Mouse (Mus musculus) liver, postnatal 0 days (tissue): Measurements from ENCODE around the gene Mttp. TPM values are rescaled to one million over a fixed set of nuclear protein-coding genes. Genes with fewer than 3 reads are reported as not detected.

Experiments
- ATAC-seq: fragments of 200-750 bp; cut with Nextera tagmentation; 2 replicates; pipeline ENCODE4 v1.8.0; 2017; ENCODE audit warnings: mild to moderate bottlenecking, moderate library complexity
- DNase-seq: peaks from one replicate; pipeline ENCODE4 v3.0.0-alpha.2; 2016
- H3K27ac ChIP-seq: fragments of 300-500 bp; sonication (generic); 2 replicates; pipeline ENCODE4 v1.5.1; 2014; ENCODE audit warnings: antibody characterized with exemption, moderate library complexity, mild to moderate bottlenecking, low read depth
- H3K27me3 ChIP-seq: fragments of 300-500 bp; sonication (generic); 2 replicates; pipeline ENCODE4 v1.6.1; 2014; ENCODE audit warnings: low read length, control low read depth, mixed read lengths; ENCODE audit not compliant: insufficient read depth
- H3K36me3 ChIP-seq: fragments of 300-500 bp; sonication (generic); replicated peaks from 2 replicates; pipeline ENCODE4 v1.6.1; 2014; ENCODE audit warnings: mild to moderate bottlenecking, control low read depth, low read length, moderate library complexity, mixed read lengths; ENCODE audit not compliant: insufficient read depth
- H3K4me1 ChIP-seq: fragments of 300-500 bp; sonication (generic); 2 replicates; pipeline ENCODE4 v1.6.1; 2014; ENCODE audit warnings: antibody characterized with exemption, mild to moderate bottlenecking, control low read depth; ENCODE audit not compliant: insufficient read depth
- H3K4me2 ChIP-seq: fragments of 300-500 bp; sonication (generic); 2 replicates; pipeline ENCODE4 v1.6.1; 2014; ENCODE audit warnings: low read depth, mild to moderate bottlenecking, low read length, moderate library complexity, mixed read lengths
- H3K4me3 ChIP-seq: fragments of 300-500 bp; sonication (generic); 2 replicates; pipeline ENCODE4 v1.5.1; 2014; ENCODE audit warnings: low read depth, low read length
- H3K9ac ChIP-seq: fragments of 300-500 bp; sonication (generic); replicated peaks from 2 replicates; pipeline ENCODE4 v1.6.1; 2014; ENCODE audit warnings: mild to moderate bottlenecking, moderate library complexity
- H3K9me3 ChIP-seq: fragments of 300-500 bp; sonication (generic); 2 replicates; pipeline ENCODE4 v1.6.1; 2016; ENCODE audit warnings: mild to moderate bottlenecking, control low read depth, low read length, mixed read lengths
- CTCF ChIP-seq: sonication (generic); IDR thresholded peaks from 2 replicates; pipeline ENCODE4 v1.5.1; 2016; ENCODE audit warnings: antibody characterized with exemption, low read depth
- EP300 ChIP-seq: IDR thresholded peaks from 2 replicates; pipeline ENCODE4 v1.6.1; 2016; ENCODE audit warnings: antibody characterized with exemption, low read depth, mild to moderate bottlenecking
- WGBS: fragments of 180-500 bp; shearing (Covaris S2); extraction: QIAGEN DNeasy Blood & Tissue Kit; methylation state at CpG from one replicate; pipeline ENCODE4 v1.1.7; 2014; ENCODE audit not compliant: insufficient replicate concordance; 5-methylcytosine and 5-hydroxymethylcytosine counted together
- polyA plus RNA-seq: library from polyadenylated mRNA; unstranded; fragments of >200 nt; fragmentation: Nextera tagmentation; extraction: Ambion mirVana; gene quantifications from 2 replicates; pipeline ENCODE4 v1.2.1, GENCODE M21; 2015

The Mttp gene
- polyA plus RNA-seq, 1 experiment from 2014 or later = 86.4 TPM

DNA sequence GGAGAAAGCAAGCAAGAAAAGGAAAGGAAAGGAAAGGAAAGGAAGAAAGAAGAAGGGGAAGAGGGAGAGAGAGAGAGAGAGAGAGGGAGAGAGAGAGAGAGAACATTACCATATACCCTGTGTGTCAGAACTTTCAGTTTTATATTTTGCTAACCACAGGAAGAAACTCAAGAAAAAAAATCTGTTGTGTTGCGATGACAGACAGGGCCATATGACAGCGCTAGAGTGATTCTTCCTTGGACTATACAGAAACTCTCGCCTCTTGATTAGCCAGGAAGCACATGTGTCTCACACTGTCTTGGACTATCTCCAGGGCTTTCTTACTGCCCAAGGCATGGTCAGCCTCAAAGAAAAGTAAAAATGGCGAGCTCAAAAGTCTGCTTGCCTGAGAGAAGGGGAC is 82.1 kb downstream of the Mttp start:
- 73% methylated on average over 4 of the region's 4 CpGs for WGBS
- DNase-seq (no peak), ATAC-seq (no peak)
- H3K4me1 ChIP-seq = no peaks in the 10 kb centered on the region
- no peaks in the 10 kb centered on the region for H3K9me3 ChIP-seq
- no peaks in the 10 kb centered on the region for H3K27me3 ChIP-seq
- no peaks in the 10 kb centered on the region for H3K36me3 ChIP-seq
- no peak for TF ChIP-seq EP300
- TF ChIP-seq CTCF = no peak
- H3K4me2 ChIP-seq = no peak overlapping the region
- no peak overlapping the region for H3K27ac ChIP-seq
- H3K9ac ChIP-seq = no peak overlapping the region
- no peak overlapping the region for H3K4me3 ChIP-seq

DNA sequence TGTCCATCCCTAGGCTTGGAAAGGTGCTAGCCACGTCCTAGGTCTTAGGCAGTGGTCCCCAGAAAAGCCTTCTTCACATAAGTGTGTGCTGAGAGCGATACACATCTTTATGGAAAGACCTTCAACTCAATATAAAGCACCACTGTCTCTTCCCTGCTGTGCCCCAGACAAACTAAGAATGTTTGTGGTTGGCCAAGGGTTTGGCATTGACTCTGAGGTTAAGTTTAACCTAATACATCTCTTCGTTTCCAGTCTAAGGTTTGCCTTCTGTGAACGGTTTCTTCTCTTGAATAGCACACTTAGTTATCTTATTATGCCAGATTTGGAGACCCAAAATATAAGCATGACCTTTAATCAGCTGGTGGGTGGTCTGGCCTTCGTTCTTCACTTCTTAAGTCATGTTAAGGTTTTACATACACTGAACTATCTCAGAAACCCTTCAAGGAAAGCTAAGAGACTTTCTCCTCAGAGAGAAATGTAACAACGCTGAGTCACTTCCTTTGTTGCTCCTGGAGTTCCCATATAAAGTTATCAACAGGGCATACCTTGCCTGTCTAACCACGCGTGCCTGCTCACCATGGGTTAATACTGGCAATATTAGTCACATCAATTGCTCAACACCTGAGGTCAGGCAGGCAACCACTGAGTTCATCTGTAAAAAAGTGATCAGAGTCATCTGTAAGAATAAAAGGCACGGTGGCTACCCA is 83.4 kb downstream of the Mttp start:
- no peaks in the 10 kb centered on the region for H3K36me3 ChIP-seq
- H3K9ac ChIP-seq = no peak overlapping the region
- WGBS = 49% methylated on average over 9 of the region's 9 CpGs
- H3K4me2 ChIP-seq = no peak overlapping the region
- DNase-seq (no peak), ATAC-seq (no peak)
- no peaks in the 10 kb centered on the region for H3K9me3 ChIP-seq
- no peaks in the 10 kb centered on the region for H3K4me1 ChIP-seq
- no peaks in the 10 kb centered on the region for H3K27me3 ChIP-seq
- TF ChIP-seq CTCF = no peak
- TF ChIP-seq EP300 = no peak
- H3K4me3 ChIP-seq = no peak overlapping the region
- no peak overlapping the region for H3K27ac ChIP-seq

DNA sequence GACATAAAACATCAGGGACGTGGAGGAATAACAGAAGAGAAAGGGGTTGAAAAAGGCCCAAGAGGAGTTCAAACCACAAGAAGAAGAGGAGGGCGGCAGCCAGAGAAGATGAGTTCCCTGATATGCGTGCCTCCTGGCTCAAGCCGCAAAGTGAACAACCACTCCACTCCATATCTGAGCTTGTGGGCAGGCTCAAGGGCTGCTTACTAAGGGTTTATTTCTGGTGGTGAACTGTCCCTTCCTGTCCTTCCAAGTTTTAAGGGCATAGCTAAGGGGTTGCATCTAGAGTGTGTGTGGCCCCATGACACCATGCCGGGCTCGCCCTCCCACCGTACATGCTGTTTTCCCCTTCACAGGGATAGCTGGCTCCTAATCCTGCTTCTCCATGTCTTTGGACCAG is 84.3 kb downstream of the Mttp start:
- Histone ChIP-seq H3K9ac (no peak overlapping the region), H3K4me1 (no peaks in the 10 kb centered on the region)
- no peak for TF ChIP-seq CTCF
- no peak for TF ChIP-seq EP300

DNA sequence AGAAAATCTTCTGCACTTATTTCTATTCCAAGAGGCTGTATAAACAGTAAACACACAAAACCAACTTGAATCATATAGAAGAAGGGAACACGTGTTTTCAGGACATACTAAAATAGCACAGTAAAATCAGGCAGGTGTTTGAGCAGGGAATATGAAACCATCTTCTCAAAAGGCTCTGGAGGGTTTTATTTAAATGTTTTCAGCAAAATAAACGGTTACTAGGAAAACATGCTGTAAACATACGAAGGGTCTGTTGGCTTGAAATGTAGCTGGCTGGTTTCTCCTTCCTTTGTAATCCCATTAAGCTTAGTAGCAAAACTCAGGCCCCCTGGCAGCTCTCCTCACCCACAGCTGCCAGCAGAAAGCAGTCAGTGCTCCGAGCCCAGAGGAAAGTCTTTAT is 86.5 kb downstream of the Mttp start:
- WGBS = 67% methylated on average over 4 of the region's 4 CpGs
- TF ChIP-seq EP300 = no peak
- no peak for TF ChIP-seq CTCF
- DNase-seq (no peak), ATAC-seq (no peak)
- Histone ChIP-seq H3K27ac (no peak overlapping the region), H3K4me2 (no peak overlapping the region), H3K27me3 (no peaks in the 10 kb centered on the region), H3K36me3 (no peaks in the 10 kb centered on the region), H3K9me3 (no peaks in the 10 kb centered on the region), H3K9ac (no peak overlapping the region), H3K4me3 (no peak overlapping the region), H3K4me1 (no peaks in the 10 kb centered on the region)

More for the DNA sequence above, 84.3 kb downstream of the Mttp start:
- Histone ChIP-seq H3K4me2 (no peak overlapping the region), H3K27me3 (no peaks in the 10 kb centered on the region), H3K9me3 (no peaks in the 10 kb centered on the region), H3K27ac (no peak overlapping the region), H3K4me3 (no peak overlapping the region), H3K36me3 (no peaks in the 10 kb centered on the region)
- ATAC-seq (no peak), DNase-seq (no peak)
- 74% methylated on average over 7 of the region's 7 CpGs for WGBS

DNA sequence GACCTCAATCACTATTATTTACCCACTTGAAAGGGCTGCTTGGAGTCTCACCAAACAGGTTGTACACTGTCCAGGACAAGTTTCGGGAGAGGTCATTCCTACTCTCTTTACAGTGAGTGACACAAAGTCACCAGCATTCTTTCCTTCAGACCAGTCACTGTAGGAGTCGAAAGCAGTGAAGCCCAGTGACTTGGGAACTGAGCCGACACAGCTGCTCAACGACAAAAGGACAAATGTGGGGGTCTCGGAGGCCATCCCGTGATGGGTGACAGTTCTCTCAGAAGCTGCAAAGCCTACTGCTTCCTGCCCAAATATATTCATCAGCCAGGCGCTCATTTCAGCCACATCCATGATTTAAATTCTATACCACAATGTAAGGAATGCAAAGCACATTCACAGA is 87.8 kb downstream of the Mttp start:
- no peak for TF ChIP-seq EP300
- TF ChIP-seq CTCF = no peak
- Histone ChIP-seq H3K4me3 (no peak overlapping the region), H3K27me3 (no peaks in the 10 kb centered on the region), H3K4me1 (no peaks in the 10 kb centered on the region; the same call in 1 of the 2 replicates), H3K9me3 (no peaks in the 10 kb centered on the region), H3K36me3 (no peaks in the 10 kb centered on the region), H3K4me2 (no peak overlapping the region), H3K27ac (no peak overlapping the region), H3K9ac (no peak overlapping the region)
- 75% methylated on average over 7 of the region's 7 CpGs for WGBS
- DNase-seq (no peak), ATAC-seq (no peak)

DNA sequence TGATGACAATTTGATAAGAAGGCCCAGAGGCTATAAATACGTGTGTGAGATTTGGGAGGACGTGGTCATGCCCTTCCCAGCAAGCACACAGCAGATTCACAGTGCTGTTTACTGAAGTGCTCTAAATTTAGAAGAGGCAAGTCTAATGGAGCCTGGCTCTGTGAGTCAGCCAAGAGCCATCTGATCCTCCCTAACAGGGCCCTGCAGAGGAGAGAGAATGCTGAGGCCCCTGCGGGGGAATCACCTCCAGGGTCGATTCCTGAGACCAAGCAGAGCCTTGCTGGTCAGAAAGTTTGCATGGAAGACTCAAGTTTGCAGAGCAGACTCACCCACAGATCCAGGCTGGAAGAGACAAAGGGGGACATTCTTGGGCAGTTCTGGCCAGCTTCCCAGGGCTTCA is 90.8 kb downstream of the Mttp start:
- ATAC-seq (no peak), DNase-seq (no peak)
- Histone ChIP-seq H3K36me3 (no peaks in the 10 kb centered on the region), H3K4me2 (no peak overlapping the region), H3K9me3 (no peaks in the 10 kb centered on the region), H3K4me1 (no peaks in the 10 kb centered on the region; the same call in 1 of the 2 replicates), H3K27me3 (no peaks in the 10 kb centered on the region), H3K4me3 (no peak overlapping the region), H3K9ac (no peak overlapping the region), H3K27ac (no peak overlapping the region)
- no peak for TF ChIP-seq EP300
- no peak for TF ChIP-seq CTCF
- 26% methylated on average over 4 of the region's 4 CpGs for WGBS
